Mouse (Mus musculus) liver, adult 2 months (tissue): Measurements from ENCODE around the gene Irf2bp2. TPM values are rescaled to one million over a fixed set of nuclear protein-coding genes. Genes with fewer than 3 reads are reported as not detected.

Experiments
- DNase-seq: peaks from one replicate; pipeline ENCODE4 v3.0.0-alpha.2; 2011; ENCODE audit warnings: low read depth, low spot score; ENCODE audit errors: extremely low read depth
- H3K27ac ChIP-seq: fragments of 200-500 bp; replicated peaks from 2 replicates; pipeline ENCODE4 v1.5.1; 2012; ENCODE audit warnings: low read depth, mild to moderate bottlenecking, control low read depth, inconsistent platforms, low read length; ENCODE audit not compliant: insufficient read depth
- H3K27me3 ChIP-seq: fragments of 200-500 bp; 2 replicates; pipeline ENCODE4 v1.6.1; 2012; ENCODE audit warnings: mild to moderate bottlenecking, moderate library complexity, low read length, inconsistent platforms; ENCODE audit not compliant: control insufficient read depth, insufficient read depth
- H3K36me3 ChIP-seq: fragments of 200-500 bp; 2 replicates; pipeline ENCODE4 v1.6.1; 2012; ENCODE audit warnings: low read length, inconsistent platforms; ENCODE audit not compliant: control insufficient read depth, insufficient read depth
- H3K4me1 ChIP-seq: fragments of 200-500 bp; 2 replicates; pipeline ENCODE4 v1.6.1; 2011; ENCODE audit warnings: low read length; ENCODE audit not compliant: control insufficient read depth, insufficient read depth
- H3K4me3 ChIP-seq: fragments of 200-500 bp; 2 replicates; pipeline ENCODE4 v1.5.1; 2011; ENCODE audit warnings: low read depth, mild to moderate bottlenecking, control low read depth, low read length, moderate library complexity; ENCODE audit not compliant: insufficient read depth
- H3K79me2 ChIP-seq: fragments of 200-500 bp; 2 replicates; pipeline ENCODE4 v1.6.1; 2012; ENCODE audit warnings: inconsistent platforms, mild to moderate bottlenecking, low read length, moderate library complexity; ENCODE audit not compliant: control insufficient read depth, insufficient read depth
- H3K9ac ChIP-seq: fragments of 200-500 bp; 2 replicates; pipeline ENCODE4 v1.6.1; 2012; ENCODE audit warnings: low read depth, mild to moderate bottlenecking, control low read depth, inconsistent platforms, low read length
- CTCF ChIP-seq: fragments of 200-500 bp; IDR thresholded peaks from 2 replicates; pipeline ENCODE4 v1.5.1; 2011; ENCODE audit warnings: low read depth, low read length, control low read depth
- POLR2A ChIP-seq: fragments of 200-500 bp; IDR thresholded peaks from 2 replicates; pipeline ENCODE4 v1.6.1; 2011; ENCODE audit warnings: low read length, control low read depth; ENCODE audit not compliant: insufficient read depth; ENCODE audit errors: extremely low read depth
- WGBS: fragments of 180-500 bp; shearing (Covaris S2); methylation state at CpG from one replicate; pipeline ENCODE4 v1.1.7; 2018; 5-methylcytosine and 5-hydroxymethylcytosine counted together
- polyA plus RNA-seq: library from polyadenylated mRNA; depleted of rRNA; stranded (reverse); fragments of >200 nt; gene quantifications from 2 replicates; pipeline ENCODE4 v1.2.3, GENCODE M21; 2012; rRNA removed
- total RNA-seq: library from RNA; depleted of rRNA; stranded (reverse); fragments of >200 nt; gene quantifications from 2 replicates; pipeline ENCODE4 v1.2.3, GENCODE M21; 2014; rRNA removed

Irf2bp2 gene
- total RNA-seq (26.3 and 39.2 TPM in 2 replicates), polyA plus RNA-seq (20.3 and 33.8 TPM in 2 replicates)

GRCm38 (mm10) chr8:126593889-126594480 lies at the start of gene Irf2bp2:
Irf2bp2 (minus strand) TSS chr8:126593986.
- DNase-seq: no peak
- peak; percentile 96 for TF ChIP-seq POLR2A
- peak; percentile 7; the same call in 1 of the 2 replicates for TF ChIP-seq CTCF
- Histone ChIP-seq H3K27me3 (no peaks in the 10 kb centered on the region), H3K36me3 (peaks cover 8% of the 10 kb centered on the region), H3K27ac (peak within 1 kb of the TSS; percentile 98), H3K9ac (peak within 1 kb of the TSS; percentile 100), H3K4me3 (peak within 1 kb of the TSS; percentile 98), H3K79me2 (peaks cover 27% of the 10 kb centered on the region), H3K4me1 (peaks cover 8% of the 10 kb centered on the region; the same call in 1 of the 2 replicates)
- WGBS: 1% methylated on average over 42 of the region's 56 CpGs

GRCm38 (mm10) chr8:126642665-126643064 lies 48.9 kb upstream of the Irf2bp2 start:
- DNase-seq: no peak
- Histone ChIP-seq H3K36me3 (no peaks in the 10 kb centered on the region), H3K4me3 (no peak overlapping the region), H3K9ac (no peak overlapping the region), H3K4me1 (no peaks in the 10 kb centered on the region), H3K79me2 (no peaks in the 10 kb centered on the region), H3K27me3 (no peaks in the 10 kb centered on the region), H3K27ac (no peak overlapping the region)
- 96% methylated on average over 4 of the region's 4 CpGs for WGBS
- TF ChIP-seq CTCF (no peak), POLR2A (no peak)

- no peak for DNase-seq
- Histone ChIP-seq H3K9ac (no peak overlapping the region), H3K27me3 (no peaks in the 10 kb centered on the region), H3K79me2 (no peaks in the 10 kb centered on the region), H3K36me3 (no peaks in the 10 kb centered on the region), H3K4me1 (no peaks in the 10 kb centered on the region), H3K4me3 (no peak overlapping the region), H3K27ac (no peak overlapping the region)
- TF ChIP-seq POLR2A (no peak), CTCF (no peak)
- WGBS: 94% methylated on average over 3 of the region's 3 CpGs
These were observed 47.9 kb upstream of the Irf2bp2 start for GRCm38 (mm10) chr8:126641568-126642295.

GRCm38 (mm10) chr8:126639161-126639560 lies 45.4 kb upstream of the Irf2bp2 start:
- Histone ChIP-seq H3K4me3 (no peak overlapping the region), H3K9ac (no peak overlapping the region), H3K27me3 (no peaks in the 10 kb centered on the region), H3K27ac (no peak overlapping the region), H3K36me3 (no peaks in the 10 kb centered on the region), H3K4me1 (no peaks in the 10 kb centered on the region), H3K79me2 (no peaks in the 10 kb centered on the region)
- no peak for DNase-seq
- WGBS: 90% methylated on average over 3 of the region's 3 CpGs
- no peak for TF ChIP-seq POLR2A
- TF ChIP-seq CTCF: no peak

GRCm38 (mm10) chr8:126638027-126638426 lies 44.2 kb upstream of the Irf2bp2 start:
- 36% methylated on average over 8 of the region's 8 CpGs for WGBS
- Histone ChIP-seq H3K27ac (no peak overlapping the region), H3K36me3 (no peaks in the 10 kb centered on the region), H3K27me3 (no peaks in the 10 kb centered on the region), H3K9ac (no peak overlapping the region), H3K79me2 (no peaks in the 10 kb centered on the region), H3K4me3 (no peak overlapping the region), H3K4me1 (no peaks in the 10 kb centered on the region)
- TF ChIP-seq POLR2A (no peak), CTCF (no peak)
- DNase-seq: no peak

- TF ChIP-seq POLR2A (no peak), CTCF (no peak)
- no peaks in the 10 kb centered on the region for H3K79me2 ChIP-seq
- H3K36me3 ChIP-seq: no peaks in the 10 kb centered on the region
- H3K9ac ChIP-seq: no peak overlapping the region
- H3K4me1 ChIP-seq: no peaks in the 10 kb centered on the region
- 73% methylated on average over 6 of the region's 6 CpGs for WGBS
- no peak overlapping the region for H3K4me3 ChIP-seq
- no peaks in the 10 kb centered on the region for H3K27me3 ChIP-seq
- H3K27ac ChIP-seq: no peak overlapping the region
- DNase-seq: no peak
These were observed 40.8 kb upstream of the Irf2bp2 start for GRCm38 (mm10) chr8:126634541-126635048.
